Comparison of ENCODE assay signal across 18 mouse cellular contexts in the genomic region with DNA sequence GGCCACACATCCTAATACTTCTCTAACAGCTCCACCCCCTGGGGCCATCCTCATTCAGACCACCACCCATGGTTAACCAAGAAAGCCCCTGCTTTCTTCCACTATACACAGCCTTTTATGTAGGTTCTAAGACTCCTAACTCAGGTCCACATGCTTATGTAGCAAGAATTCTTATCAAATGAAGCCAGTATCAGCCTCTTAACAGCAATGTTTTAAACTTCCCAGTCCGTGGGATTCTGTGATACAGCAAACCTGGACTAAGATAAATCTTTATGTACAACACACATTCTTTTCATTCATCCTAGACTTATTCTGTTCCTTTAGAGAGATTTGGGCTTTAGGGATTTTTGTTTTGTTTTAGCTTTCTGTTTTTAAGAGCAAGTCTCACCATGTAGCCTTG.
"Had no signal": no experiment of that assay in that cellular context is flagged by ENCODE, and none has a peak within 500 bp of the region (broad histone marks: within the 10 kb centered on the region; RNA-seq: fewer than 3 reads in every experiment).

No protein-coding gene starts in this region.

- H3K27ac ChIP-seq: liver, embryonic 15.5 days; lung, embryonic 15.5 days; macrophage; midbrain, embryonic 13.5 days; midbrain, embryonic 15.5 days; neural tube, embryonic 12.5 days; stomach, embryonic 15.5 days; stomach, postnatal 0 days had no signal

- H3K4me2 ChIP-seq: liver, embryonic 15.5 days; lung, embryonic 15.5 days; midbrain, embryonic 11.5 days; midbrain, embryonic 13.5 days; midbrain, embryonic 15.5 days; neural tube, embryonic 12.5 days; stomach, embryonic 15.5 days had no signal

- H3K36me3 ChIP-seq: liver, embryonic 15.5 days; lung, embryonic 15.5 days; midbrain, embryonic 15.5 days; neural tube, embryonic 12.5 days; stomach, embryonic 15.5 days had no signal

- ATAC-seq: liver, postnatal 0 days; lung, postnatal 0 days; midbrain, embryonic 13.5 days; midbrain, embryonic 15.5 days had no signal

- H3K4me3 ChIP-seq: liver, embryonic 15.5 days; lung, embryonic 15.5 days; midbrain, embryonic 13.5 days; midbrain, embryonic 15.5 days; neural tube, embryonic 12.5 days; stomach, embryonic 15.5 days had no signal

- DNase-seq: liver, postnatal 0 days; lung, adult 2 months; lung, postnatal 14 days; lung, postnatal 36 days; right cerebral cortex, postnatal 14 days; thymus, adult 2 months; thymus, postnatal 25 days; thymus, postnatal 4 days had no signal

- H3K4me1 ChIP-seq: midbrain, embryonic 13.5 days; neural tube, embryonic 12.5 days; stomach, embryonic 15.5 days had no signal

- H3K9me3 ChIP-seq: liver, embryonic 15.5 days; lung, embryonic 15.5 days; midbrain, embryonic 15.5 days; neural tube, embryonic 12.5 days; stomach, embryonic 15.5 days had no signal

- H3K27me3 ChIP-seq: liver, embryonic 15.5 days; lung, embryonic 15.5 days; midbrain, embryonic 13.5 days; midbrain, embryonic 15.5 days; neural tube, embryonic 12.5 days; stomach, embryonic 15.5 days had no signal

- H3K9ac ChIP-seq: liver, embryonic 15.5 days; liver, postnatal 0 days; lung, embryonic 15.5 days; midbrain, embryonic 13.5 days; midbrain, embryonic 15.5 days; neural tube, embryonic 12.5 days; stomach, embryonic 15.5 days had no signal
